Mouse (Mus musculus): ENCODE results near the gene Sema3b. TPM values are rescaled to one million over a fixed set of nuclear protein-coding genes. Genes with fewer than 3 reads are reported as not detected.
A peak's percentile ranks its signal among the peaks of the same experiment; 100 is the strongest.

Sema3b gene
- polyA plus RNA-seq, 1 experiment from 2014 or later = 9.9 TPM

- Histone ChIP-seq H3K4me1 (peaks cover 55% of the 10 kb centered on the region), H3K9ac (peak overlapping the region; percentile 91), H3K9me3 (no peaks in the 10 kb centered on the region), H3K27me3 (replicated peaks) (no peaks in the 10 kb centered on the region), H3K4me2 (peak overlapping the region; percentile 87), H3K36me3 (peaks cover 55% of the 10 kb centered on the region), H3K4me3 (peak overlapping the region; percentile 87), H3K27ac (replicated peaks) (peak overlapping the region; percentile 75)
- WGBS = 1% methylated on average over 33 of the region's 33 CpGs
- no peak for ATAC-seq (ENCODE audit: extremely low read depth, insufficient number of reproducible peaks, low FRiP score, low TSS enrichment)
Measured at GRCm38 (mm10) chr9:107587833-107588639, 21.0 kb downstream of the Sema3b start.

GRCm38 (mm10) chr9:107586974-107587832, 21.8 kb downstream of the Sema3b start, which contains the start of gene Ifrd2:
Ifrd2 (plus strand) TSS chr9:107587642.
- Histone ChIP-seq H3K36me3 (peaks cover 49% of the 10 kb centered on the region), H3K9me3 (no peaks in the 10 kb centered on the region), H3K4me1 (peaks cover 53% of the 10 kb centered on the region), H3K9ac (peak within 1 kb of the TSS; percentile 91), H3K27me3 (replicated peaks) (no peaks in the 10 kb centered on the region), H3K27ac (replicated peaks) (peak within 1 kb of the TSS; percentile 75), H3K4me2 (peak within 1 kb of the TSS; percentile 87), H3K4me3 (peak within 1 kb of the TSS; percentile 87)
- peak; percentile 95 for ATAC-seq (ENCODE audit: extremely low read depth, insufficient number of reproducible peaks, low FRiP score, low TSS enrichment)
- 11% methylated on average over 46 of the region's 46 CpGs for WGBS

GRCm38 (mm10) chr9:107586504-107586903, 22.5 kb downstream of the Sema3b start:
- Histone ChIP-seq H3K4me3 (peak overlapping the region; percentile 87; the same call in 1 of the 2 replicates), H3K27ac (replicated peaks) (peak overlapping the region; percentile 59; the same call in 1 of the 2 replicates), H3K4me2 (peak overlapping the region; percentile 87), H3K9me3 (no peaks in the 10 kb centered on the region), H3K9ac (no peak overlapping the region), H3K4me1 (peaks cover 60% of the 10 kb centered on the region), H3K36me3 (peaks cover 42% of the 10 kb centered on the region), H3K27me3 (replicated peaks) (no peaks in the 10 kb centered on the region)
- ATAC-seq (ENCODE audit: extremely low read depth, insufficient number of reproducible peaks, low FRiP score, low TSS enrichment) = no peak
- 83% methylated on average over 5 of the region's 5 CpGs for WGBS

- no peak overlapping the region for H3K9ac ChIP-seq
- no peak overlapping the region for H3K4me3 ChIP-seq
- H3K36me3 ChIP-seq = peaks cover 18% of the 10 kb centered on the region
- peaks cover 48% of the 10 kb centered on the region for H3K4me1 ChIP-seq
- no peaks in the 10 kb centered on the region for H3K27me3 ChIP-seq (replicated peaks)
- ATAC-seq (ENCODE audit: extremely low read depth, insufficient number of reproducible peaks, low FRiP score, low TSS enrichment) = no peak
- H3K9me3 ChIP-seq = no peaks in the 10 kb centered on the region
- H3K27ac ChIP-seq (replicated peaks) = no peak overlapping the region
- H3K4me2 ChIP-seq = no peak overlapping the region
- 90% methylated on average over 14 of the region's 14 CpGs for WGBS
Measured at GRCm38 (mm10) chr9:107583174-107583573, 25.9 kb downstream of the Sema3b start.

GRCm38 (mm10) chr9:107582509-107583062, 26.4 kb downstream of the Sema3b start:
- WGBS = 82% methylated on average over 7 of the region's 7 CpGs
- Histone ChIP-seq H3K9ac (peak overlapping the region; percentile 87; the same call in 1 of the 2 replicates), H3K4me2 (no peak overlapping the region), H3K9me3 (no peaks in the 10 kb centered on the region), H3K27ac (replicated peaks) (no peak overlapping the region), H3K27me3 (replicated peaks) (no peaks in the 10 kb centered on the region), H3K4me1 (peaks cover 48% of the 10 kb centered on the region), H3K4me3 (no peak overlapping the region), H3K36me3 (peaks cover 18% of the 10 kb centered on the region)
- ATAC-seq (ENCODE audit: extremely low read depth, insufficient number of reproducible peaks, low FRiP score, low TSS enrichment) = no peak

GRCm38 (mm10) chr9:107581584-107581983, 27.4 kb downstream of the Sema3b start:
- no peak for ATAC-seq (ENCODE audit: extremely low read depth, insufficient number of reproducible peaks, low FRiP score, low TSS enrichment)
- Histone ChIP-seq H3K36me3 (peaks cover 18% of the 10 kb centered on the region), H3K4me1 (peaks cover 51% of the 10 kb centered on the region), H3K27ac (replicated peaks) (peak overlapping the region; percentile 94), H3K27me3 (replicated peaks) (no peaks in the 10 kb centered on the region), H3K4me3 (peak overlapping the region; percentile 76), H3K9ac (peak overlapping the region; percentile 87), H3K9me3 (no peaks in the 10 kb centered on the region), H3K4me2 (peak overlapping the region; percentile 93)
- 67% methylated on average over 4 of the region's 4 CpGs for WGBS

GRCm38 (mm10) chr9:107580501-107581317, 28.3 kb downstream of the Sema3b start, which contains the start of gene Hyal3:
Hyal3 (plus strand) TSS chr9:107580818.
- Histone ChIP-seq H3K4me3 (peak within 1 kb of the TSS; percentile 76), H3K9ac (peak within 1 kb of the TSS; percentile 87), H3K4me1 (peaks cover 56% of the 10 kb centered on the region), H3K36me3 (peaks cover 18% of the 10 kb centered on the region), H3K27me3 (replicated peaks) (no peaks in the 10 kb centered on the region), H3K9me3 (no peaks in the 10 kb centered on the region), H3K27ac (replicated peaks) (peak within 1 kb of the TSS; percentile 94), H3K4me2 (peak within 1 kb of the TSS; percentile 93)
- under 1% methylated on average over 32 of the region's 32 CpGs for WGBS
- ATAC-seq (ENCODE audit: extremely low read depth, insufficient number of reproducible peaks, low FRiP score, low TSS enrichment) = peak; percentile 43

GRCm38 (mm10) chr9:107579023-107579900, 29.8 kb downstream of the Sema3b start:
- ATAC-seq (ENCODE audit: extremely low read depth, insufficient number of reproducible peaks, low FRiP score, low TSS enrichment) = no peak
- peaks cover 23% of the 10 kb centered on the region for H3K36me3 ChIP-seq
- peak overlapping the region; percentile 93; the same call in 1 of the 2 replicates for H3K4me2 ChIP-seq
- H3K27me3 ChIP-seq (replicated peaks) = no peaks in the 10 kb centered on the region
- H3K9ac ChIP-seq = 0 out of 2 replicates have a peak overlapping the region, but pooled peaks have one; percentile 14
- H3K4me1 ChIP-seq = peaks cover 58% of the 10 kb centered on the region
- no peaks in the 10 kb centered on the region for H3K9me3 ChIP-seq
- 0 out of 2 replicates have a peak overlapping the region, but pooled peaks have one; percentile 94 for H3K27ac ChIP-seq (replicated peaks)
- no peak overlapping the region for H3K4me3 ChIP-seq
- 92% methylated on average over 14 of the region's 14 CpGs for WGBS

GRCm38 (mm10) chr9:107578587-107578986, 30.4 kb downstream of the Sema3b start, which contains the start of gene Naa80:
Naa80 (plus strand) TSS chr9:107578887.
- Histone ChIP-seq H3K4me1 (peaks cover 58% of the 10 kb centered on the region), H3K9me3 (no peaks in the 10 kb centered on the region), H3K4me2 (peak within 1 kb of the TSS; percentile 93), H3K27ac (replicated peaks) (0 out of 2 replicates have a peak within 1 kb of the TSS, but pooled peaks have one; percentile 94), H3K27me3 (replicated peaks) (no peaks in the 10 kb centered on the region), H3K4me3 (no peak within 1 kb of the TSS; the same call in 1 of the 2 replicates), H3K9ac (0 out of 2 replicates have a peak within 1 kb of the TSS, but pooled peaks have one; percentile 14), H3K36me3 (peaks cover 21% of the 10 kb centered on the region)
- ATAC-seq (ENCODE audit: extremely low read depth, insufficient number of reproducible peaks, low FRiP score, low TSS enrichment) = no peak
- WGBS = 72% methylated on average over 3 of the region's 3 CpGs

All from heart, embryonic 13.5 days (tissue).